Mouse (Mus musculus): ENCODE data around the gene Gng8.

Gene Gng8

DNA sequence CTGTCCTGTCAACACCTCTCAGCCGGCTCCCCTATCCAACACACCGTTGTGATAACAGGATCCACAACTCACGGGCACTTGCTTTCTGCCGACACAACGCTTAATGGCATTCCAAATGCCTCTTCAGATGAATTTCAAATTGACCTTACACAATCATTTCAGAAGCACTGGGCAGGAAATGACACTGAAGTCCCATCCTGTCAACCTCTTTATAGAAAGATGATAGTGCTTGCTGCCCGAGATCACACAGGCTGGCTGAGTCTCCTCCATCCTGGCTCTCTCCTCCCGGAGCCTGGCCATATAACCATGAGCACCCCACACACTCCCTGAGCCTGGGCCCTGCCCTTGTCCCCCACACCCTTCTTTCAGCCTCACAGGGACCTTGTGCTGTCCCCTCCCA lies 16.3 kb downstream of the Gng8 start:
- no peak for DNase-seq (ENCODE audit: low spot score in 2 of 2)

DNA sequence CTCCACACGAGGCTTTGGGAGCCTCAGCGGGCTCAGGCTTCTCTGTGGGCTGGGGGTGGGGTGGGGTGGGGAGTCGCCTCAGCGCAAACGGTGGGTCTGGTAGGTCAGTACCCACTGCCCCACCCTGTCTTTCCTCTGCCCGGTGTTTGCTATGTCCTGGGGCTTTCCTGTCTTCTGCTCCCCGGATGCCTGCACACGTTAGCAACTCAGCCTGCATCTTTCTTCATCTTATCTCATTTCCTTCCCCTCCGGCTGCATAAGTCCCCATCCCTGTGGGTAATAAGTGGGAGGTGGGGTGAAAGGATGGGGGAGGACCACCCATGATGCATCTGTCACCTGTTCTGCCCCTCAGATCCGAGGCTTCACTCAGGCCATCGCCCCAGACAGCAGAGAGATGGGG lies 16.8 kb downstream of the Gng8 start:
- no peak for DNase-seq (ENCODE audit: low spot score in 2 of 2)

DNA sequence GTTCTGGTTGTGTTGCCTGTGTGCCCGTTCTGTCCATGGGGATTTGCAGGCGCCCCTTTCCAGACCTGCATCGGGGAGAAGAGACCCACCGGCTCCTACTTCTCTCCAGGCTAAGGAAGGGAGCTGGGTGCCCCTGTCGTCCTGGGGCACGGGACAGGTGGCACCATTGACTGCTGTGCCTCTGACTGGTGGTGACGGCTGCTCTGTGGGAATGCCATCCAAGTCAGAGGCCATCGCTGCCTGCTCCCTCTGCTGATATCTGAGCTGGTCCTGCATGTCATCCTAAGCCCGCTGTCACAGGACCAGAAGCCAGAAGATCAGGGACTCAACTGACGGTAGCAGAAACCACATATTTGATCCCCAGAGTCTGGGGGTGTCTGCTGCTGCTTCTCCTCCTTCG lies 17.3 kb downstream of the Gng8 start:
- no peak for DNase-seq (ENCODE audit: low spot score in 2 of 2)

DNA sequence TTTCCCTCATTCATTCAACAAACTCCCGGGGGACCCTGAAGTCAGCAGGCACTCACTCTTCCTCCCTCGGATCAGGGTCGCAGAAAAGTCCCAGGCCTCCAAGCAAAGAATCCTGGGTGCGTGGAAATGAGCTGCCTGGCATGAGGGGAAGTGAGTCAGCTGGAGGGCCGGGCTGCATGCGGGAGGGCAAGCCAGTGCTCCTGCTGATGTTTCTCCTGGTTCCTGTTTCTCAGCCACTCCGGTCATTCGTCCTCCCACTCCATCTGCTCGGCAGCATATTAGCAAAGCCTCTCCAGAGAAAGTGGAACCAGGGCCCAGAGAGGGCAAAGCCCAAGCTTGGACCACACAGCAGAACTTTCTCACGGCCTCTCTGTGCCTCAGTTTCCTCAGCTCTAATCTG lies 18.3 kb downstream of the Gng8 start:
- no peak for DNase-seq (ENCODE audit: low spot score in 2 of 2)

DNA sequence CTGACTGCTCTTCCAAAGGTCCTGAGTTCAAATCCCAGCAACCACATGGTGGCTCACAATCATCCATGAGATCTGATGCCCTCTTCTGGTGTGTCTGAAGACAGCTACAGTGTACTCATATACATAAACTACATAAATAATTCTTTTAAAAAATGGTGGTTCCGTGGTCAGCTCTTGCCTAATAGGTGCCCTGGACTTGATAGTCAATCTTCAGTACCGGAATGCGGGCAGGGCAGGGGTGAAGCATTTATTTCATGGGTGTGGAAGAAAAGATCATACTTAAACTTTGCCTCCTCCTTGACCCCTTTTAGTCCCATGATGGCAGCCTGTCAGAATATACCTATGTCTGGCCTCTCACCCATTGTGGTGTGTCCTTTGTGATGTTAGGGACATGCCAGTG lies 20.3 kb downstream of the Gng8 start:
- no peak for DNase-seq (ENCODE audit: low spot score in 2 of 2)

DNA sequence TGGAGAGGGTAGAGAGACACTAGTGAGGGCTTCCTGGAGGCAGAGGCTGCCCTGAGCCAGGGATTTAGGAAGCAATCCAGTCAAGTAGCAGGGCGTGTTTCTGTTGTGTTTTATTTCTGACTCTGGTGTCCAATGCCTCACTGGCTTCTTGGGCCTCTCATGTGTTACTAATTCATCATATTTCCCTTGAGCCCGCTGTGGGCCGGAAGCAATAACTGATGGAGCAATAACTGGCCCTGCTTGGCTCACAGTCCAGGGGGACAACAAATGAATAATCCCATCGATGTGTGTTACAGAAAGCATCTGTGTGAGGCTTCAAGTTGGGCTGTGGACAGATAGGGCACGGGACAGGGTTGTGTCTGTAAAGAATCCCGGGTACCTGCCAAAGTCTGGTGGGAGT lies 20.8 kb downstream of the Gng8 start:
- no peak for DNase-seq (ENCODE audit: low spot score in 2 of 2)

DNA sequence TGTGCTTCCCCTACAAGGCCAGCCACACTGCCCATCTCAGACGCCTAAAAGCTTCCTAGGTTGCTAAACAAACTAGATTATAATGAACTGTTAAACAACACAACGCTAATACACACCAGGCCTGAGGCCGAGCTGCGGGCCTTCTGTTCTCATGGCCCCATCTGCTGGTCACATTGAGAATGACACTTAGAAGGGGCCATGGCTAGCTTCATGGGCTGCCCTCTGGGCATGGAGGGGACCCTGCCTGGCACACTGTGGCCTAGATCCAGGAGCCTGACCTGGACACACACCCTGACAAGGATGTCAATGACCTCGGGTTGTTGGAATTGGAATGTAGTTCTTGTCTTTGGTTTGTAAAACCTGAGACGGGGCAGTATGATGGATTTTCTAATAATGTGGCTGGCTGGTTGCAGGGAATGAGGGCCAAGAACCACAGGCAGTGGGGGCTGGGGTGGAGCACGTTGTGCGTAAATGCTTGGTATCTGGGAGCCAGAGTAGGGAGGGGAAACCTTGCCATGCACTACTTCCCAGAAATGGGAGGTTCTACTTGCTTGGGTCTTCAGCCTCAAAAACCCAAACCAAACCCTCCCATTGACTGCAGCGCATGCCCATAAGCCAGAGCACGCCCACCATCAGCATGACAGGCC lies 22.3 kb downstream of the Gng8 start:
- DNase-seq (ENCODE audit: low spot score in 2 of 2), result peak in 1 of 2 experiments; percentile 63

DNA sequence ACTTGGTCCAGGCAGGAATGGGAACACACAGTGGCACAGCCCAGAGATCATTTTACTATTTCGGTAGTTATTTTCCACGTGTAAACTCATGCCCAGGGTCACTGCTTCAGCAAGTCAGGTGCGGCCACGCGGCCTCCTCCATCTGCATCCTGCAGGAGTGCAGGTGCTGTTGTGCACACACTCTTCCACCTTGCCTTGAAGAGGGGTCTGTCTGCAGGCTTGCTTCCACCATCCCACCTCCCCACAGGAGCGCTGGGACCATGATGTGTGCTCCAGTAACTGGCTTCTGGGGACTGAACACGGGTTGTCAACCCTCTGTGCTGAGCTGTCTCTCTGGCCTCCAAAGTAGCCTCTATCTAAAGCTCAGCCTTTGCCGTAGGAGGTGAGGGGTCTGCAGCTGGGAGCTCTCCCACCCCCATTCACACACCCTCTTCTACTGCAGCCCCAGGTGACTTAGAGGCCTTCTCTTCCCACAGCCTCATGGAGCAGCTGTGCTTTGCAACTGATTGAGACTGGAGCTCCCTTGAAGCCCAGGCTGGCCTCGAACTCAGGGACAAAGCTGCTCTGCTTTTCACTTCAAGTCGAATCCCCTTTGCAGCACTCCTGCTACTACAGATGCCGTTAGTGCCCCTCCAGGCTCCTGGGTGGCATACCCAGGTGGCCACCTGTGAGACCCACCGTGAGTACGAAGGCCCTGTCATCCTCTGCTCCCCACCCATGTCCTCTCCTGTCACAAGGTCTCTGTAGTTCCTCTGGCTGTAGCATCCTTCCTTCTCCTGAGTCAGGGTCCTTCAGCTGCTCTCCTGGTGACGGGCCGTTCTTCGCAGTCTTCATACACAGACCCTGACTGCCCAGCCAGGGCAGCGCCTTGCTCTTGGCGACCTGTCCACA lies 23.1 kb downstream of the Gng8 start:
- DNase-seq (ENCODE audit: low spot score in 2 of 2), result no peak

DNA sequence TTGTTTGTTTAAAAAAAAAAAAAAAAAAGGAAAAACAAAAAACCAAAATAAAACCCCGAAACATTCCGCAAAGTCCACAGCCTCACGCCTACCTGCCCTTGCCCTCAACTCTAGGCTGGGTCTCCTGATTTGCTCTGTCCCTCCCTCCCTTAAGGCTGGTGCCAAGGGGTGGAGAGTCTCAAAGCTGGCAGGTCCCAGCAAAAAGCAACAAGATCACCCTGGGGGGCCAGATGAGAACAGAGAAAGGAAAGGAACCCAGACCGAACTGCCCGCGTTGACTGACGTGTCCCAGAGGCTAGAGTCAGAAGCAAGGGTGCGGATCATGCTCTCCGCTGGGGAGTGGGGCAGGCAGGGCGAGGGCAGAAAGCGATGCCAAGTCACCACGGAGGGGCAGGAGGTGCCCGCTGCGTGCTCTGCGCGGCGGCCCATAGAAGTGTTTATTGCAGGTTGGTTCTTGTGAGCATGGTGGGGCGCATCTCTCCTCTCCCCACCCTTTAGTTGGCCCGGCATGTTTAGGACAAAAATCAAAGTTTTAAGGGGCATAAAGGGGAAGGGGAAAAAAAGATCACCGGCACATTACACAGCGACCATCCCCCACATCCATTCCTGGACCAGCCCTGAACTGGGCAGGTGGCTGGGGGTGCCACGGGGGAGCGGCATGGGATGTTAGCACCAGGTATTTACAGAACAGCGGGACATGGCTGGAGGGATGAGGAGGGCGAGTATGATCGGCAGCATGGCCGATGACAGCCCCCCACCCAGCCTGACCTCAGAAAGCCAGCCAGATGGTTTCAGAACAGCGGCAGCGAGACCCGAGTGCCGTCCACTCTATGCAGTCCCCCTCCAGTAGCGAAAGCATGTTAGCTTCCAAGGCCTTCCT lies 24.1 kb downstream of the Gng8 start:
- no peak for DNase-seq (ENCODE audit: low spot score in 2 of 2)

DNA sequence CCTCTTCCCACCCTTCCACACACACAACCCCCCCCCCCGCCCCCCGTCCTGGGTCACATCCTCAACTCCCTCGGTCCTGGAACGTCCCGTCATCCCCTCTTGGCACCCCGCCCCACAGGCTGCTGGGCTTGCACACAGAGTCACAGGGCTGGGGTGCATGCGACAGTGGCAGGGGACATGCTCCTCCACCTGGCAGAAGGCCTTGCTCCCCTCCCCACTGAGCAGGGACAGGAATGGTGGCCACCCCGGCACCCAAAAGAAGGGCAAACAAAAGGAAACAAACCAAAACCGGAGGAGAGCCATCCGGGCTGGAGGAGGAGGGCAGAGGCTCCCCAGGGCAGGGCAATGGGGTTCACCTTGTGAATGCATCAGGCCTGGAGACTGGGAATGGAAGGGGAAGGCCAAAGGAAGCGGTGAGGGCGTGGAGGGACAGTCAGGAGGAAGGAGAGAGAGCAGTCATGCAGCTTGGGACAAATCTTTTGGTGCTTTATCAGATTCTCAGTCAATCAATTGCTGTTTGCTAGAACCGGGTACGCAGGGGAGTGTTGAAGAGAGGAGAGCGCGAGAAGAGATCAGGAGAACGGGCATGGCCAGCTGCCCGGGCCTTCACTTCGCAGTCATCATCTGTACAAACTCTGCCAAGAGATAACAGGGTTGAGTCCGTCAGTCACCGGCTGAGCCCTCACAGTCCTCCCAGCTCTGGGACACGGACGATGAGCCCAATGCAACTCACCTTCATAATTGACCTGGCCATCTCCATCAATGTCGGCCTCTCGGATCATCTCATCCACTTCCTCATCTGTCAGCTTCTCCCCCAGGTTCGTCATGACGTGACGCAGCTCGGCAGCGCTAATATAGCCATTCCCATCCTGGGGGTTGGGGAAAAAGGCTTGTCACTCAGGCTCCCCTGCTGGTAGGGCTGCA lies 25.0 kb downstream of the Gng8 start:
- DNase-seq (ENCODE audit: low spot score in 2 of 2), result no peak

DNA sequence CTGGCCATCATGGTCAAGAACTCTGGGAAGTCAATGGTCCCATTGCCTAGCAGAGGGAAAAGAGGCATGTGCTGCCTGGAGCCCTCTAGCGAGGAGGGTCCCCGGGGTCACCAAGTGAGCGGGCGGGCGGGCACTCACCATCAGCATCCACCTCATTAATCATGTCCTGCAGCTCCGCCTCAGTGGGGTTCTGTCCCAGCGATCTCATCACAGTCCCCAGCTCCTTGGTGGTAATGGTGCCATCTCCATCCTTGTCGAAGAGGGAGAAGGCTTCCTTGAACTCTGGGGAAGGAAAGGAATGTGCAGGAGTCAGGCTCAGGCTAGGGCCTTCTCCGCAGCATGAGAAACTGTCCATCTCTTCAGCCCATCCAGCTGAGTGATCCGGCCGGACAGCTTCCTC lies 25.9 kb downstream of the Gng8 start:
- no peak for DNase-seq (ENCODE audit: low spot score in 2 of 2)

DNA sequence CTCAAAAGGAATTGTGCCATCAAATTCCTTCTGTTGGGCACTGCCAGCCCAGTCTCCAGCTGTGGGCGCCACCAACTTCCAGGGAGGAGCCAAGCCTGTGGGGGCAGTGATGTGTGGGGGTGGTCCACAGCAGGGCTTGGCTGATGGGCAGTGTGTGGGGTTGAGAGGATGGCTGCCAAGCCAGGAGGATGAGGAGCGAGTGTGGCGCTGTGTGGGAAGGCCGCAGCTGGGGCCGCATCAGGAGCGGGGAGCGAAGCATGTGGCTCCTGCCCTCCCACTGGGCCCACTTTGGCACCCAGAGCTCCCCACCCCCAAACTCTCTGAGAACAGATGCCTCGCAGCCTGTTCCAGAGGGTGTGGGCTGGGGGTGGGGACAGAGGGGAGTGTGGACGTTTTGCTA lies 26.4 kb downstream of the Gng8 start:
- DNase-seq (ENCODE audit: low spot score in 2 of 2), result no peak

DNA sequence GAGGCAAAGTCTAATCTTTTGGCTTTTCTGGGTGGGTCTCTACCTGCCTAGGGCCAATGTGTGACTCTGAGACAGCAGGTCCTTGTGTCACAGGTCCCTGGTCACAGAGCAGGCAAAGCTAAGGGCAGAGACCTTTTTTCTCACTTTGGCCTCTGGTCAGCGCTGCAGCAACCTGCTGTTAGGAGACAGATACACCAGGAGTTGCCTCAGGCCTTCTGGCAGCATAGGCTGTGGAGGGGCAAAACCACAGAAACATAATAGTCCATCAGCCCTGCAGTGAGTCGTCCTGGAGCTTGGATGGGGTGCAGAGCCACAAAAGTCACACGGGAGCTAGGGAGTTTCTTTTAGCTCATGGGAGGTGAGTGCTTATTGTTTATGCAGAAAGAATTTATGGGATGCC lies 27.1 kb downstream of the Gng8 start:
- no peak for DNase-seq (ENCODE audit: low spot score in 2 of 2)

DNA sequence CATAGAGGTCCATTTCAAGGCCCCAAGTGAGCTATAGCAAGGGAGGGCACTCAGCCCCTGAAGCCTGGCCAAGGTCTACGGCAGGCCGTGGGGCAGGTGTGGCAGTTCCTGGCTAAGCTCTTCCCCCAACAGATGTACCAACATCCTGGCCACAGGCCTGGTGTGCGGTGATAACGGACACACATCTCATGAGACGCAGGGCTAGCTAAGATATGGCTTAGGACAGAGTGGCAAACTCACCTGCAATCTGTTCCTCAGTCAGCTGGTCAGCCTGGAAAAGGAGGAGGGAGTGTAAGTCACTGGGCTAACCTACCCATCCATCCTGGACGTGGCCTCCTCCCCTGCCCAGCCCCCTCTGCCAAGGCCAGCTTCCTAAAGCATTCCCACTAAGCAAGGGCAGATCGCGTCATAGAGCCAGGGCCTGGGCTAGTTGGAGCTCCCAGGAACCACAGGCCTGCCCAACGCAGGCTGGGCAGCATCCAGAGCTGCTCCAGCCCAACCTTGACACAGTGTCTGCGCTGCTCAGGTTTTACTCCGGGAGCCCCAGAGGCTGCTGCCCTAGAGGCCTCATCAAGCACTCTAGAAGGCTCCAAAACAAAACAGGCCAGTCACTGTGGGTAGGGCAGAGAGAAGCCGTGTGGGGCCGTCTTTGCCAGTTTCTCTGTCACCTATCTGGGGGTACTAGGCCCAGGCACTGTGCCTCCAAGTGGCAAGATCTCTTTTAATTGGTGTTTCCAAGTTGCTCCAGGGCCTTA lies 28.0 kb downstream of the Gng8 start:
- no peak for DNase-seq (ENCODE audit: low spot score in 2 of 2)

DNA sequence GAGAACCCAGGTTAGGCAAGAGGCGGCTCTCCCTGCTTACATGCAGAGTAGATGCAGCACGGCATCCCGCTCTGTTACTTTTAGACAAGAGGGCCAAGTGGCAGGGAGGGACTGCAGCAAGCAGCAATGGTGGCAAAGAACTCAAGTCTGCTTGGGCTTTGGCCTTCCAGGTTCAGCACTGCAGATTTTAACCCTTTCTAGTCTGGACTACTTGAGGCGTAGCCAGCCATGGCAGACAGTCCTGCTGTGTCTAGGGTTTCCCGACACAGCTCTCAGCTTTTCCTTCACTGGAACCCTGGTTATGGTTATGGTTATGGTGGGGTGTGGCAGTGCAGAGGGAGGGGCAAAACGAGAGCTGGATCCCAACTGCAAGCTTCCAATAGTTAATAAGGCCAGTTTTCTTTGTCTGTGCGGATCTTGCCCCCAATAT lies 28.6 kb downstream of the Gng8 start:
- DNase-seq (ENCODE audit: low spot score in 2 of 2), result no peak

DNA sequence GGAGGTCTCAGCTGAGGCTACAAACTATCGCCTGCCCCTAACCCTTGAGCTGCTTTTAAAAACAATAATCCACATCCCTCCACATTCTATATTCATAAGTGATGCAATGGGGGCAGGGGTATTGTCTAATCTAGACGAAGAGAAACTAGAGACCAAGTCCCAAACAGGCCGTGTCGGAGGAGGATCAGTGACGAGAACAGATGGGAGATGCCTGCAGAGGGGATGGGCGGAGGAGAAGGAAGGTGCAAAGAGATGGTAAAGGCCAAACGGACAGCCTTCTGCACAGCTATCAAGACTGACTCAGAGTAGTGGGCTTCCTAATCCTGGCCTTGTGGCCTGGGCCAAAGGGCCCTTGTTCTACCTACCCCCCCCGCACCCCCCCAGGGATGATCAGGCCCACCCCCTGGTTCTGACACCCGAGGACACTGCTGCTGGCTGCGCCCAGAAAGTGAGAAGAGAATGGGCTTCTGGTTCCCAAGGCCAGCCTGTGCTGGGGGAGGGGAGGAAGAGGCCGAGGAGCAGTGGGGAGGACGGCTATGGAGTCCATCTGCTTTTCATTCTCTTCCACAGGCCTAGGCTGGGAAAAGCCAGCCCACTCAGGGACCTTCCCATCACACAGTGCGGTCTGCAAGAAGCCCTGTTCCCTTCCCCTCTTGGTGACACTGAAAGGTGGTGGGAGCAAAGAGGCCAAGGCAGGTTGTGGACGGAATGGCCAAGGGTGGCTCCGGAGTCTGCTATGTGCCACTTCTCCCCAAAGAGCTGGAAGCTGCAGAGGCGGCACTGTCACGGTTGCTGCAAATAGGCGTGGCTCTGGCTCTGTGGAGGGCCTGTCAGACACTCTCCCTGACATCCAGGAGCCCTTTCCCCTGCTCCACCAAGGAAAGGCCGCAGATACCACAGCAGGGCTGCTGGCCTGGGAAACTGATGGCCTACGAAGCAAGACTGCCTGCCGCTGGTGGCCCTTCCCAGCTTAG lies 29.5 kb downstream of the Gng8 start:
- no peak for DNase-seq (ENCODE audit: low spot score in 2 of 2)

DNA sequence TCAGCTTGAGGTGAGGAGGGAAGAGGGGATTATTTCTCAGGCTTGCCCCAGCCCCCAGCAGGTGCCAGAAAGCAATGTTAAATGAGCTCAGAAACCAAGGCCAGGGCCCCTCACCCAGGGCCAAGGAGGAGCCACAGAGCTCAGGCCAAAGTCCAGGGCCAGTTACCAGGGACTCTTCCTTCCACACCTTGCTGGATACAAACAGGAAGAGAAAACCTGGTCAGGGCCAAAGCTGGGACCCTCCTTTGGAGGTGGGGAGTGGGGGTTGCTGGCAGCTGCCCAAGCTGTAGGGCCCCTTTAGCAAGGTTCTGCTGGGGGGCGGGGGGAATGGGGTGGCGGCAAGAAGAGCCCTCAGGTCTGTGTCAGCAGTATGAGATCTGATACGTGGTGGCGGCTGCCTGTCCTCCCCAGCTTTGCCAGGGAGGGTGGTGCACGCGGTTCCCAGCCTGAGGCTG lies 30.3 kb downstream of the Gng8 start:
- no peak for DNase-seq (ENCODE audit: low spot score in 2 of 2)

DNA sequence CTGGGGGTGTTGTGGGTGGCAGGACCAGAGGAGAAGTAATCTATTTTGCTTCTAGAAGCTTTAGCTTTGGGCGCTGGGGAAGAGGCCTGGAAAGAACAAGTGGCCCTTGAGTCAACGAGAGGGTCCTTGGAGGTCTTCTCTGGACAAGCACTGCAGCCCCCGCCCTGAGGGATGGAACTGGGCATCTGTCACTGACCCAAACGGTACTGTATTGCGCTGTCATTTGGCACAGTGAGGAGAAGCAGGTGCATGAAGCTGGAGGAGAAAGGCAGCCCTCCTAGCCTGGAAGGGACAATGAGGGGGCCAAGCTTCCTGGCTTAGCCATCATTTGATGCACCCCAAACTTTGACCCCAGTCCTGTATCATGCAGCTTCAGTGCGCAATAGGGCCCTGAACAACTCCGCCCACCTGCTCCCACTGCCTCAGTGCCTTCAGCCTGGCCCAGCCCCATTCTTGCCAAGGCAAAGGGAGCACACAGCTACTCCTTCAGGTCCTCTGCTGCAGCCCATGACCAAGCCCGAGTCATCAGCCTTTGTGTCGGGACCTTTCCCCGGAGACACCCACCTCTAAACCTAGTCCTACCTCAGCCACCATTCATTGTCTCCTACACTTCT lies 30.9 kb downstream of the Gng8 start:
- peak in 1 of 2 experiments; percentile 42 for DNase-seq (ENCODE audit: low spot score in 2 of 2)

Data from frontal cortex, postnatal 14 days (tissue).